Mouse (Mus musculus) heart, postnatal 25 days (tissue): ENCODE results near the gene Edem2. TPM values are rescaled to one million over a fixed set of nuclear protein-coding genes. Genes with fewer than 3 reads are reported as not detected.

Source experiments
- DNase-seq: peaks from one replicate; pipeline ENCODE4 v3.0.0; 2022; ENCODE audit warnings: low spot score
- intact Hi-C: fragments of 180-260 bp; cut with DNase I; formaldehyde crosslinking; loops from one replicate; pipeline ENCODE4 v1.15.1; 2025
- total RNA-seq, 2 experiments: library from RNA; stranded (reverse); gene quantifications; 2 replicates each; pipeline ENCODE4 v1.2.3; 2021

Edem2 gene
- total RNA-seq, 2 experiments from 2014 or later: 7.0 to 7.1 TPM

GRCm38 (mm10) chr2:155693136-155693535 lies 36.1 kb downstream of the Edem2 start:
- DNase-seq: no peak
- intact Hi-C loops: loop anchor here (2.0 kb wide), 1 partner anchor 36 kb away; the partner anchor contains the start of gene Edem2

GRCm38 (mm10) chr2:155691723-155692493 lies 37.4 kb downstream of the Edem2 start, which contains the start of gene Trpc4ap:
TSS of gene Trpc4ap (minus strand) at chr2:155692384.
- DNase-seq: peak; percentile 92
- intact Hi-C loops: loop anchor here (2.0 kb wide), 1 partner anchor 37 kb away; the partner anchor contains the start of gene Edem2

GRCm38 (mm10) chr2:155691336-155691722 lies 37.9 kb downstream of the Edem2 start:
- intact Hi-C loops: no loop called here
- DNase-seq: no peak

- DNase-seq: no peak
These were observed 40.1 kb downstream of the Edem2 start for GRCm38 (mm10) chr2:155689211-155689610.

GRCm38 (mm10) chr2:155687746-155688145 lies 41.5 kb downstream of the Edem2 start:
- DNase-seq: no peak
- intact Hi-C loops: no loop called here

More at GRCm38 (mm10) chr2:155689211-155689610, 40.1 kb downstream of the Edem2 start:
- intact Hi-C loops: no loop called here

GRCm38 (mm10) chr2:155686572-155686971 lies 42.7 kb downstream of the Edem2 start:
- intact Hi-C loops: no loop called here

GRCm38 (mm10) chr2:155683821-155684220 lies 45.5 kb downstream of the Edem2 start:
- DNase-seq: no peak
- intact Hi-C loops: no loop called here

More at GRCm38 (mm10) chr2:155686572-155686971, 42.7 kb downstream of the Edem2 start:
- no peak for DNase-seq

GRCm38 (mm10) chr2:155683137-155683536 lies 46.1 kb downstream of the Edem2 start:
- intact Hi-C loops: no loop called here

GRCm38 (mm10) chr2:155681874-155682273 lies 47.4 kb downstream of the Edem2 start:
- DNase-seq: no peak
- intact Hi-C loops: no loop called here

More at GRCm38 (mm10) chr2:155683137-155683536, 46.1 kb downstream of the Edem2 start:
- no peak for DNase-seq

GRCm38 (mm10) chr2:155681194-155681593 lies 48.1 kb downstream of the Edem2 start:
- no peak for DNase-seq
- intact Hi-C loops: no loop called here

GRCm38 (mm10) chr2:155680591-155680990 lies 48.7 kb downstream of the Edem2 start:
- intact Hi-C loops: no loop called here
- no peak for DNase-seq

- intact Hi-C loops: no loop called here
- DNase-seq: no peak
These were observed 49.6 kb downstream of the Edem2 start for GRCm38 (mm10) chr2:155679586-155680110.

- no peak for DNase-seq
- intact Hi-C loops: loop anchor here (2.0 kb wide), 1 partner anchor 90 kb away; no protein-coding TSS in a partner anchor
These were observed 54.2 kb downstream of the Edem2 start for GRCm38 (mm10) chr2:155675118-155675517.

- no peak for DNase-seq
- intact Hi-C loops: no loop called here
These were observed 55.7 kb downstream of the Edem2 start for GRCm38 (mm10) chr2:155673546-155673945.

GRCm38 (mm10) chr2:155671236-155671635 lies 58.0 kb downstream of the Edem2 start:
- intact Hi-C loops: no loop called here
- no peak for DNase-seq

- no peak for DNase-seq
- intact Hi-C loops: no loop called here
These were observed 60.8 kb downstream of the Edem2 start for GRCm38 (mm10) chr2:155668461-155668860.

GRCm38 (mm10) chr2:155667881-155668280 lies 61.4 kb downstream of the Edem2 start:
- intact Hi-C loops: no loop called here
- no peak for DNase-seq

GRCm38 (mm10) chr2:155663910-155664460 lies 65.3 kb downstream of the Edem2 start:
- intact Hi-C loops: loop anchor here (2.0 kb wide), 1 partner anchor 101 kb away; no protein-coding TSS in a partner anchor

GRCm38 (mm10) chr2:155663097-155663496 lies 66.2 kb downstream of the Edem2 start:
- intact Hi-C loops: loop anchor here (2.0 kb wide), 1 partner anchor 102 kb away; no protein-coding TSS in a partner anchor
- DNase-seq: no peak

More at GRCm38 (mm10) chr2:155663910-155664460, 65.3 kb downstream of the Edem2 start:
- DNase-seq: no peak

- DNase-seq: no peak
- intact Hi-C loops: loop anchor here (2.0 kb wide), 1 partner anchor 102 kb away; no protein-coding TSS in a partner anchor
These were observed 66.9 kb downstream of the Edem2 start for GRCm38 (mm10) chr2:155662390-155662789.
